Mouse (Mus musculus) heart, postnatal 4 days (tissue): Measurements from ENCODE around the gene Aqr. TPM values are rescaled to one million over a fixed set of nuclear protein-coding genes. Genes with fewer than 3 reads are reported as not detected.

Experiments
- DNase-seq: peaks from one replicate; pipeline ENCODE4 v3.0.0; 2021
- microRNA-seq, 2 experiments: library from miRNA; unstranded; fragments of <30 nt; microRNA quantifications; one replicate each; pipeline ENCODE4 v1.2.0; 2021 to 2022
- total RNA-seq, 2 experiments: library from RNA; stranded (reverse); gene quantifications; 2 replicates each; pipeline ENCODE4 v1.2.3; 2021

Gene Aqr
- total RNA-seq, 2 experiments from 2014 or later: 26.0 to 26.6 TPM

GRCm38 (mm10) chr2:114058226-114058796 is 128.5 kb downstream of the Aqr start:
- DNase-seq: peak; percentile 72

GRCm38 (mm10) chr2:114057303-114057853 is 129.4 kb downstream of the Aqr start:
- DNase-seq: peak; percentile 94

- peak; percentile 78 for DNase-seq
Measured at GRCm38 (mm10) chr2:114054129-114054528, 132.7 kb downstream of the Aqr start.

GRCm38 (mm10) chr2:114052696-114053598 is 133.9 kb downstream of the Aqr start, which contains the start of gene Actc1:
Gene Actc1 (minus strand): TSS chr2:114053548.
- peak; percentile 93 for DNase-seq

GRCm38 (mm10) chr2:114051871-114052241 is 135.0 kb downstream of the Aqr start:
- DNase-seq: peak; percentile 29

Small RNA genes lying within 50 kb of the gene (microRNA-seq; reads per million reads assigned to microRNA genes)
- gene Mir7002: 0.61 to 0.69 reads per million in 2 experiments

Other genes starting within 250 kb of the Aqr start
- not detected for gene Gjd2, start 173.4 kb downstream of the Aqr start, total RNA-seq
- gene Actc1, start 133.5 kb downstream of the Aqr start, total RNA-seq: over 10,000 TPM; 17,542 to 18,879 TPM
- 10 to 100 TPM; 14.7 to 15.5 TPM for gene Zfp770, start 14.4 kb upstream of the Aqr start, total RNA-seq